Mouse (Mus musculus): Measurements from ENCODE around the gene Bcar3. TPM values are rescaled to one million over a fixed set of nuclear protein-coding genes. Genes with fewer than 3 reads are reported as not detected.
"Not testable (repeated sequence)": the region's sequence is repeated elsewhere in the genome, so short reads cannot be mapped to it uniquely, and the experiment has no call there.

Bcar3 gene
- polyA plus RNA-seq, 1 experiment, result 8.2 TPM

- Histone ChIP-seq H3K4me3 (ENCODE audit: control insufficient read depth, insufficient read depth, low read length) (peak overlapping the region; percentile 92), H3K27ac (ENCODE audit: control insufficient read depth, insufficient read depth, low read length) (no peak overlapping the region), H3K4me1 (replicated peaks; ENCODE audit: control insufficient read depth, insufficient read depth, low read length) (peaks cover 4% of the 10 kb centered on the region), H3K27me3 (ENCODE audit: control insufficient read depth, insufficient read depth, low read length) (no peaks in the 10 kb centered on the region), H3K36me3 (ENCODE audit: control insufficient read depth, insufficient read depth, low read length) (peaks cover 18% of the 10 kb centered on the region)
- 9% methylated on average over 20 of the region's 20 CpGs for WGBS
- TF ChIP-seq POLR2A (IDR thresholded peaks at IDR 0.05; ENCODE audit: control insufficient read depth, extremely low read depth, insufficient read depth, low read length, poor library complexity) (no peak), CTCF (IDR thresholded peaks at IDR 0.05; ENCODE audit: borderline replicate concordance, control insufficient read depth, extremely low read depth, insufficient read depth, low read length, poor library complexity) (no peak)
- no peak for DNase-seq
Observed at GRCm38 (mm10) chr3:122273407-122274240, 20.3 kb upstream of the Bcar3 start.

GRCm38 (mm10) chr3:122274241-122275024 is 19.5 kb upstream of the Bcar3 start, which contains the start of gene Dnttip2:
Dnttip2 (plus strand) TSS chr3:122274388.
- DNase-seq, result peak; percentile 77

GRCm38 (mm10) chr3:122275111-122275510 is 18.8 kb upstream of the Bcar3 start:
- Histone ChIP-seq H3K27me3 (ENCODE audit: control insufficient read depth, insufficient read depth, low read length) (no peaks in the 10 kb centered on the region), H3K4me3 (ENCODE audit: control insufficient read depth, insufficient read depth, low read length) (no peak overlapping the region), H3K4me1 (replicated peaks; ENCODE audit: control insufficient read depth, insufficient read depth, low read length) (peaks cover 4% of the 10 kb centered on the region), H3K27ac (ENCODE audit: control insufficient read depth, insufficient read depth, low read length) (no peak overlapping the region), H3K36me3 (ENCODE audit: control insufficient read depth, insufficient read depth, low read length) (peaks cover 32% of the 10 kb centered on the region)
- DNase-seq, result no peak
- no peak for TF ChIP-seq CTCF (IDR thresholded peaks at IDR 0.05; ENCODE audit: borderline replicate concordance, control insufficient read depth, extremely low read depth, insufficient read depth, low read length, poor library complexity)
- TF ChIP-seq POLR2A (IDR thresholded peaks at IDR 0.05; ENCODE audit: control insufficient read depth, extremely low read depth, insufficient read depth, low read length, poor library complexity), result no peak
- 89% methylated on average over 10 of the region's 10 CpGs for WGBS

More at GRCm38 (mm10) chr3:122274241-122275024, 19.5 kb upstream of the Bcar3 start, which contains the start of gene Dnttip2:
- TF ChIP-seq CTCF (IDR thresholded peaks at IDR 0.05; ENCODE audit: borderline replicate concordance, control insufficient read depth, extremely low read depth, insufficient read depth, low read length, poor library complexity), result peak; percentile 54; the same call in 1 of the 2 replicates
- peak; percentile 85 for TF ChIP-seq POLR2A (IDR thresholded peaks at IDR 0.05; ENCODE audit: control insufficient read depth, extremely low read depth, insufficient read depth, low read length, poor library complexity)
- under 1% methylated on average over 57 of the region's 57 CpGs for WGBS
- Histone ChIP-seq H3K27me3 (ENCODE audit: control insufficient read depth, insufficient read depth, low read length) (no peaks in the 10 kb centered on the region), H3K27ac (ENCODE audit: control insufficient read depth, insufficient read depth, low read length) (peak within 1 kb of the TSS; percentile 21; the same call in 1 of the 2 replicates), H3K4me3 (ENCODE audit: control insufficient read depth, insufficient read depth, low read length) (peak within 1 kb of the TSS; percentile 92), H3K36me3 (ENCODE audit: control insufficient read depth, insufficient read depth, low read length) (peaks cover 27% of the 10 kb centered on the region), H3K4me1 (replicated peaks; ENCODE audit: control insufficient read depth, insufficient read depth, low read length) (peaks cover 4% of the 10 kb centered on the region)

- no peak for TF ChIP-seq CTCF (IDR thresholded peaks at IDR 0.05; ENCODE audit: borderline replicate concordance, control insufficient read depth, extremely low read depth, insufficient read depth, low read length, poor library complexity)
- TF ChIP-seq POLR2A (IDR thresholded peaks at IDR 0.05; ENCODE audit: control insufficient read depth, extremely low read depth, insufficient read depth, low read length, poor library complexity), result no peak
- Histone ChIP-seq H3K4me3 (ENCODE audit: control insufficient read depth, insufficient read depth, low read length) (no peak overlapping the region), H3K36me3 (ENCODE audit: control insufficient read depth, insufficient read depth, low read length) (peaks cover 30% of the 10 kb centered on the region), H3K27ac (ENCODE audit: control insufficient read depth, insufficient read depth, low read length) (peak overlapping the region; percentile 80), H3K4me1 (replicated peaks; ENCODE audit: control insufficient read depth, insufficient read depth, low read length) (peaks cover 10% of the 10 kb centered on the region), H3K27me3 (ENCODE audit: control insufficient read depth, insufficient read depth, low read length) (no peaks in the 10 kb centered on the region)
- DNase-seq, result no peak
- WGBS, result 5% methylated on average over 5 of the region's 5 CpGs
Observed at GRCm38 (mm10) chr3:122287195-122287594, 6.7 kb upstream of the Bcar3 start.

GRCm38 (mm10) chr3:122288613-122289195 is 5.2 kb upstream of the Bcar3 start:
- Histone ChIP-seq H3K27ac (ENCODE audit: control insufficient read depth, insufficient read depth, low read length) (no peak overlapping the region), H3K4me1 (replicated peaks; ENCODE audit: control insufficient read depth, insufficient read depth, low read length) (peaks cover 10% of the 10 kb centered on the region), H3K36me3 (ENCODE audit: control insufficient read depth, insufficient read depth, low read length) (peaks cover 18% of the 10 kb centered on the region), H3K27me3 (ENCODE audit: control insufficient read depth, insufficient read depth, low read length) (no peaks in the 10 kb centered on the region), H3K4me3 (ENCODE audit: control insufficient read depth, insufficient read depth, low read length) (no peak overlapping the region)
- WGBS, result 94% methylated on average over 5 of the region's 5 CpGs
- DNase-seq, result no peak
- no peak for TF ChIP-seq POLR2A (IDR thresholded peaks at IDR 0.05; ENCODE audit: control insufficient read depth, extremely low read depth, insufficient read depth, low read length, poor library complexity)
- TF ChIP-seq CTCF (IDR thresholded peaks at IDR 0.05; ENCODE audit: borderline replicate concordance, control insufficient read depth, extremely low read depth, insufficient read depth, low read length, poor library complexity), result no peak

- H3K27ac ChIP-seq (ENCODE audit: control insufficient read depth, insufficient read depth, low read length); H3K27me3 ChIP-seq (ENCODE audit: control insufficient read depth, insufficient read depth, low read length); H3K4me3 ChIP-seq (ENCODE audit: control insufficient read depth, insufficient read depth, low read length); H3K4me1 ChIP-seq (replicated peaks; ENCODE audit: control insufficient read depth, insufficient read depth, low read length); DNase-seq: not testable (repeated sequence)
- H3K36me3 ChIP-seq (ENCODE audit: control insufficient read depth, insufficient read depth, low read length), result peaks cover 15% of the 10 kb centered on the region
- WGBS, result 83% methylated on average over 4 of the region's 4 CpGs
Observed at GRCm38 (mm10) chr3:122289344-122289743, 4.6 kb upstream of the Bcar3 start.
